Mouse (Mus musculus): Measurements from ENCODE around the gene Trim39. TPM values are rescaled to one million over a fixed set of nuclear protein-coding genes. Genes with fewer than 3 reads are reported as not detected.

Trim39 gene
- polyA plus RNA-seq, 1 experiment = 5.4 TPM

DNA sequence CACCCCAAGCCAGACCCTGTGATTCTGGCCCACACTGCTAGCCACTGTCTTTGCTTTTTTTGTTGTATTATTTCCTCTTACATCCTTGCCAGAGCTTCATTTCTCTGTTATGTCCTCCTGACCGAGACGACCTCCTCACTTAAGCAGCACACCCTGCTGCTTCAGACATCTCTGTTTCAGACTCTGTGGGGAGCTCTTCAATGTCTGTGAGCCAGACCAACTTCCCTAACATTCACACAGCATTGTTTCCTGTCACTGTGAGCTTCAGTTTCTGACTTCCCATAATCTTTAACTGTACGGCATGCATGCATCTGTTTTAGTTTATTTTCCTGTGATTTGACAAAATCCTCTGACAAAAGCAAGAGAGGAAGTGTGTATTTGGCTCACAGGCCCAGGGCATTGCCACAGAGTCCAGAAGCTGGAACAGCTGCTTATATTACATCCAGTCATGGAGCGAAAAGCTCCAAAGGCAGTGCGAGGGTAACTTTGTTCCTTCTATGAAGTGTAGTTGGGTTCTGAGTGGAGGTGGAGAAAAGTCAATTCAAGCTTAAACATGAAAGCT is 53.4 kb downstream of the Trim39 start:
- no peak for TF ChIP-seq GATA1 (IDR thresholded peaks at IDR 0.05; ENCODE audit: low read length)

DNA sequence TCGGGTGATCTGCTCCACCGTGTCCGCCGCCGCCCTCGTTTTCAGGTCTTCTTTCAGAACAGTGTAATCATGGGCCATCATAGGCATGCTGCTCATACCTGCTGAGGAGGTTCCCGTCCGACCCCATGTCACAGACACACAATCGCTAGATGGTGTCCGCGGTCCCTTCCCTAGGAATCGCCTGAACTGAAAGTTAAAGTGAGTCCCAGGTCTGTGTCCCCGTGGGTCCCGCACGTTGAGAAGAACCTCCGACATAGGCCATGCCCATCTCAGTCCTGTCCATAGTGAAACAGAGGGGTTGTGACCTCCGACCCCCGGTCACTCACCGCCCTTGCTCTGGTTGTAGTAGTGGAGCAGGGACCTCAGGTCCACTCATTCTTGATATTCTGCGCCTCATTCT is 56.5 kb downstream of the Trim39 start:
- no peak for TF ChIP-seq GATA1 (IDR thresholded peaks at IDR 0.05; ENCODE audit: low read length)

Other genes with a start within 250 kb of the Trim39 start
- 4.8 and 5.6 TPM in 2 replicates for gene H2-T23, start 239.4 kb downstream of the Trim39 start, polyA plus RNA-seq (2012)
- 4.0 and 6.0 TPM in 2 replicates for gene H2-T22, start 229.5 kb downstream of the Trim39 start, polyA plus RNA-seq (2012)
- not detected in 2 replicates for gene Gm6034, start 229.3 kb downstream of the Trim39 start, polyA plus RNA-seq (2012)
- gene Gm11127, start 213.9 kb downstream of the Trim39 start, polyA plus RNA-seq (2012) = not detected in 2 replicates
- gene Gm19684, start 150.6 kb downstream of the Trim39 start, polyA plus RNA-seq (2012) = 0.03 TPM in 1 of 2 replicates, not detected in the other
- gene Gm7030, start 142.8 kb downstream of the Trim39 start, polyA plus RNA-seq (2012) = not detected in 2 replicates
- not detected in 2 replicates for gene Gm8909, start 103.7 kb downstream of the Trim39 start, polyA plus RNA-seq (2012)
- gene H2-T3, start 82.0 kb downstream of the Trim39 start, polyA plus RNA-seq (2012) = not detected in 2 replicates
- 62.5 and 118 TPM in 2 replicates for gene Rpp21, start 14.2 kb downstream of the Trim39 start, polyA plus RNA-seq (2012)
- gene H2-M10.2, start 14.2 kb upstream of the Trim39 start, polyA plus RNA-seq (2012) = not detected in 2 replicates
- gene H2-M10.1, start 53.9 kb upstream of the Trim39 start, polyA plus RNA-seq (2012) = not detected in 2 replicates
- not detected in 2 replicates for gene H2-M10.3, start 96.2 kb upstream of the Trim39 start, polyA plus RNA-seq (2012)
- not detected in 2 replicates for gene H2-M10.4, start 190.1 kb upstream of the Trim39 start, polyA plus RNA-seq (2012)

Data from G1E-ER4 (cell line).